In the genomic region with DNA sequence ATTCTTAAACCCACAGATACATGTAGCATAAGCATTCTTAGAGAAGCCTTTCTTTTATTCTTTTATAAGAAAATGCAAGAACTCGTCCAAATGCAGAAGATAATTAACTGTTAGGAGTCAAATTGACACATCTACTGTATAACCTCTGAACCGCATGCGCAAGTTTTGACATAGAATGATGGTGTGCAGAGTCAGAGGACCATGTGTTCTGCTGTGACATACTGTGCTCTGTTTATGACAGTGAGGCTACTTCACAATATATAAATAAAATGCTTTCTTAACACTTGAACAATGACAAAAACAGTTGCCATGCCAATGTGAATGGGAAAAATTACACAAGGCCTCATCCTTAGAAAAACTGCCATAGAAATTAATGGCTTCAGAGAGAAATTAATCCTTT, we compare ENCODE assay signal across 19 mouse cellular contexts.
"Had no signal": no experiment of that assay in that cellular context is flagged by ENCODE, and none has a peak within 500 bp of the region (broad histone marks: within the 10 kb centered on the region; RNA-seq: fewer than 3 reads in every experiment).

No protein-coding gene starts in this region.

- H3K9ac ChIP-seq: limb, embryonic 15.5 days; liver, embryonic 12.5 days; liver, embryonic 14.5 days; midbrain, embryonic 13.5 days; neural tube, embryonic 13.5 days; neural tube, embryonic 15.5 days had no signal

- H3K27me3 ChIP-seq: limb, embryonic 15.5 days; liver, embryonic 12.5 days; midbrain, embryonic 13.5 days; neural tube, embryonic 13.5 days; neural tube, embryonic 15.5 days had no signal

- ATAC-seq: liver, embryonic 12.5 days; midbrain, embryonic 13.5 days; midbrain, embryonic 16.5 days had no signal

- DNase-seq: lung, adult 18-20 months; lung, postnatal 10 days; retina, postnatal 1 day; right cerebral cortex, adult 18-20 months; right cerebral cortex, postnatal 25 days; right cerebral cortex, postnatal 4 days; spleen, adult 18-20 months; thymus, adult 18-20 months; thymus, postnatal 14 days; thymus, postnatal 36 days had no signal

- H3K27ac ChIP-seq: limb, embryonic 15.5 days; liver, embryonic 12.5 days; liver, embryonic 14.5 days; midbrain, embryonic 10.5 days; midbrain, embryonic 13.5 days; neural tube, embryonic 13.5 days; neural tube, embryonic 15.5 days had no signal

- H3K4me2 ChIP-seq: limb, embryonic 15.5 days; liver, embryonic 12.5 days; midbrain, embryonic 13.5 days; neural tube, embryonic 13.5 days; neural tube, embryonic 15.5 days had no signal

- H3K36me3 ChIP-seq: limb, embryonic 15.5 days; liver, embryonic 12.5 days; midbrain, embryonic 10.5 days; midbrain, embryonic 13.5 days; neural tube, embryonic 13.5 days; neural tube, embryonic 15.5 days had no signal

- H3K9me3 ChIP-seq: limb, embryonic 15.5 days; liver, embryonic 12.5 days; midbrain, embryonic 10.5 days; midbrain, embryonic 13.5 days; neural tube, embryonic 13.5 days; neural tube, embryonic 15.5 days had no signal

- H3K4me1 ChIP-seq: limb, embryonic 15.5 days; liver, embryonic 12.5 days; midbrain, embryonic 10.5 days; midbrain, embryonic 13.5 days; neural tube, embryonic 13.5 days; neural tube, embryonic 15.5 days had no signal

- H3K4me3 ChIP-seq: limb, embryonic 15.5 days; liver, embryonic 12.5 days; midbrain, embryonic 10.5 days; midbrain, embryonic 13.5 days; myocyte; neural tube, embryonic 13.5 days; neural tube, embryonic 15.5 days had no signal
